Mouse (Mus musculus) hematopoietic multipotent progenitor cell, adult 10-12 weeks (in vitro differentiated cells): ENCODE results near the gene Gm7358. TPM values are rescaled to one million over a fixed set of nuclear protein-coding genes. Genes with fewer than 3 reads are reported as not detected.

Experiments used
- polyA plus RNA-seq: library from polyadenylated mRNA; stranded (reverse); fragments of >175 nt; gene quantifications from 2 replicates; pipeline ENCODE4 v1.2.3, GENCODE M21; 2012; ENCODE audit warnings: low replicate concordance

Gm7358 gene
- not detected in 2 replicates for polyA plus RNA-seq

DNA sequence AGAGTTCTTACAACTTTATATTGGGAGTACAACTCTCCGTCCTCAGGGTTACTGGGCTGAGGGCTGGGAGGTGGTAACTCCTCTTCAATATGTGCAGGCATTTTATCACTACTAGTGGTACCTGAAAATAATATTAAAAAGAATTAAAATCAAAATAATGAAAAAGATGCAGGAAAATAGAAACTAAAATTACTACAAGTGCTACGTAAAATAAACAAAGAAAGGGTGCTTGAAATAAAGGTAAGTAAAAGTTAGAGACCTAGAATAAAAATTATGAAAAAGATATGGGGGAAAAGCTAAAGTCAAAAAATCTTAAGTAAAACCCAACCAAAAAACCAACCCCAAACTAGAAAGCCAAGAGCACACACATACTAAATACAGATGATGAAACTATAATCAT lies at the start of gene Gm7358:
Gene Gm7358, minus strand, starts transcription at position 101 of the 400 bp plus-strand sequence.

Other genes starting within 250 kb of the Gm7358 start
- not detected in 2 replicates for gene Gm7168, start 111.2 kb downstream of the Gm7358 start, polyA plus RNA-seq
- not detected in 2 replicates for gene Gm7356, start 55.8 kb downstream of the Gm7358 start, polyA plus RNA-seq
- gene Dact2, start 144.8 kb upstream of the Gm7358 start, polyA plus RNA-seq = 0.16 and 0.72 TPM in 2 replicates
- gene Smoc2, start 220.0 kb upstream of the Gm7358 start, polyA plus RNA-seq = 0.92 and 1.5 TPM in 2 replicates